Mouse (Mus musculus) ES-Bruce4 (cell line): ENCODE data around the gene Nek9. TPM values are rescaled to one million over a fixed set of nuclear protein-coding genes. Genes with fewer than 3 reads are reported as not detected.
"Not testable (repeated sequence)": the region's sequence is repeated elsewhere in the genome, so short reads cannot be mapped to it uniquely, and the experiment has no call there.

Source experiments
- H3K27ac ChIP-seq: 2 replicates; pipeline ENCODE4 v1.5.1; 2012; ENCODE audit warnings: low read length, inconsistent platforms; ENCODE audit not compliant: insufficient read depth
- H3K27me3 ChIP-seq: 2 replicates; pipeline ENCODE4 v1.6.1; 2012; ENCODE audit warnings: mild to moderate bottlenecking, low read length, inconsistent platforms; ENCODE audit not compliant: control insufficient read depth, poor library complexity, insufficient read depth, severe bottlenecking
- H3K36me3 ChIP-seq: 2 replicates; pipeline ENCODE4 v1.6.1; 2012; ENCODE audit warnings: inconsistent platforms, mild to moderate bottlenecking, low read length, moderate library complexity; ENCODE audit not compliant: control insufficient read depth, poor library complexity, insufficient read depth, severe bottlenecking
- H3K4me1 ChIP-seq: one replicate; pipeline ENCODE4 v1.8.1; 2011; ENCODE audit warnings: low read length; ENCODE audit not compliant: control insufficient read depth, insufficient read depth
- H3K4me3 ChIP-seq: 2 replicates; pipeline ENCODE4 v1.5.1; 2011; ENCODE audit warnings: low read depth, mild to moderate bottlenecking, low read length
- H3K9ac ChIP-seq: 2 replicates; pipeline ENCODE4 v1.6.1; 2012; ENCODE audit warnings: low read depth, mild to moderate bottlenecking, inconsistent platforms; ENCODE audit not compliant: poor library complexity, severe bottlenecking
- H3K9me3 ChIP-seq: replicated peaks from 2 replicates; pipeline ENCODE4 v1.6.1; 2012; ENCODE audit warnings: mild to moderate bottlenecking, low read length, inconsistent platforms; ENCODE audit not compliant: control insufficient read depth, poor library complexity, insufficient read depth, severe bottlenecking
- CTCF ChIP-seq: IDR thresholded peaks from one replicate; pipeline ENCODE4 v1.8.1; 2011; ENCODE audit warnings: low read depth, low read length
- EP300 ChIP-seq: IDR thresholded peaks from 2 replicates; pipeline ENCODE4 v1.6.1; 2011; ENCODE audit warnings: low read depth, low read length; ENCODE audit not compliant: insufficient read depth
- POLR2A ChIP-seq: IDR thresholded peaks from one replicate; pipeline ENCODE4 v1.8.1; 2011; ENCODE audit warnings: low read length; ENCODE audit not compliant: insufficient read depth
- polyA plus RNA-seq: library from polyadenylated mRNA; stranded (reverse); fragments of >200 nt; gene quantifications from 2 replicates; pipeline ENCODE4 v1.2.4, GENCODE M21; 2011; ENCODE audit warnings: low read depth; ENCODE audit not compliant: missing spikeins, insufficient read depth, insufficient read length

The Nek9 gene
- polyA plus RNA-seq, 1 experiment, result 43.2 TPM

DNA sequence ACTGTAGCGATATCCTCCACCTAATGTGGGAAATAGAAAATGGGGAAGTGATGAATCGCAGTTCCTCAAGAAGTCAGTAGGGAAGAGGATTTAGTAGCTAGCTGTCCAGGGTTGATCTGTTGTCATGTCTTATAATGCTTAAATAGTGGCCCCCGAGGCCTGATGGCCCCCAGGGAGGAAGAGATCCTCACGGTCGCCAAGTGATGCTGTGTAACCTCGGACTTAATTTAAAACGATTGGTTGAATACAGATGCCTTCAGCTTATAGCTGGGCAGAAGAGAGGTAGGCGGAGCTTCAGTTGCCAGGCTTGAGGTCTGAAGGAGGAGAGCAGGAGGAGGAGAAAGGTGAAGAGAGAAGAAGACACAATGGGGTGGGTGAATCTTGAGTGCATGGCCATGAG is 54.8 kb downstream of the Nek9 start:
- H3K4me1 ChIP-seq, result no peaks in the 10 kb centered on the region
- no peak overlapping the region for H3K4me3 ChIP-seq
- H3K9me3 ChIP-seq, result no peaks in the 10 kb centered on the region
- TF ChIP-seq EP300, result no peak
- TF ChIP-seq POLR2A, result no peak
- TF ChIP-seq CTCF, result no peak
- H3K36me3 ChIP-seq, result no peaks in the 10 kb centered on the region
- no peaks in the 10 kb centered on the region for H3K27me3 ChIP-seq
- no peak overlapping the region for H3K9ac ChIP-seq
- no peak overlapping the region for H3K27ac ChIP-seq

DNA sequence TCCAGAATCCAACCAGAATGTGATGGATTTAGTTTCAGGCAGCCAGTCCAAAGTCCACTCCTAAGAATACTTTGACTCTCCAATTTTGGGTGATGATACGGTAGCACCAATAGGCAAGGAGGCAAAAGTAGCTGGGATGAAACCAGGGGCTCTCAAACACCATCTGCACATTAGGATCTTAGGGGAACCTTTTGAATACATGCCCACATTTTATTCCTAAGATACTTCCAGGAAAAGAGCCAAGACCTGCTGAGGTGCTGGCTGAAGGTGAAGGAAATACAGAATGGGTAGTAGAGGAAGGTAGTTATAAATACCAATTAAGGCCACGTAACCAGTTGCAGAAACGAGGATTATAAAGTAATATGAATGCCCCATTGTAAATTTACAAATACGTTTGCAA is 57.4 kb downstream of the Nek9 start:
- not testable (repeated sequence) for H3K9me3 ChIP-seq, H3K27me3 ChIP-seq, H3K4me3 ChIP-seq, H3K27ac ChIP-seq, H3K9ac ChIP-seq, H3K36me3 ChIP-seq, H3K4me1 ChIP-seq

DNA sequence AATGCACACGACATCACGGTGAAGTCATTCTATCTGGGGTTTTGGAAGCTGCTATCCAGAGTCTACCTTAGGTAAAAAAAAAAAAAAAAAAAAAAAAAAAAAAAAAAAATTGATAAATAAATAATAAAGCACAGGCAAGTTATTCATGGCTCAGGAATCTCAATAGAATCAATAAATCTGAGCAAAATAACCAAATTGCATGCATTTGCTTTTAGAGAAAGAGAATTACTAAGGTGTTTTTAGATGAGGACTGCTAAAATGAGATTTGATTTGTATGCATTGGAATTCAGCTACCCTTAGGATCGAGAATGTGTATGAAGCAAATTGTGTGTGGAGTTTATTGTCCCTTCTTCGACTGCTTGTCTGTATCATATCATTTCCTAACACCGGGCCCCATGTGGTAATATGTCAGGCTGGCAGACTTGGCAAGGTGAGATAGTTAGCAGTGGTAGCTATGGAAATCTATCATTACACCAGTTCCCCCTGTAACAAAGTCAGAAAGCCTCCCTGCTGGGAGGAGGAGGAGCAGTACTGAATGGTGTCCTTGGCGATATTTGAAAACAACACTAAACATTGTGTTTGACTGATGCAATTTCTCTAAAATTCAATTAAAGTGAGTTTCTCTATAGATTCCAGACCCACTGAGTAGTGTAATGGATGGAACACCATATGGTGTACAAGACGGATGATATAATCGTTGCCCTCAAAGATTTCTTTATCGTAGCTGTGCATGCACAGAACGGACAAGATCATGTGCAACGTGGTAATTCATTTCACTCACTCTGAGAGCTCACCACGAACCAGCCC is 58.1 kb downstream of the Nek9 start:
- no peaks in the 10 kb centered on the region for H3K4me1 ChIP-seq
- no peak overlapping the region for H3K27ac ChIP-seq
- no peak overlapping the region for H3K4me3 ChIP-seq
- no peak overlapping the region for H3K9ac ChIP-seq
- peaks cover 4% of the 10 kb centered on the region; the same call in 1 of the 2 replicates for H3K36me3 ChIP-seq
- no peak for TF ChIP-seq CTCF
- no peak for TF ChIP-seq EP300
- no peak for TF ChIP-seq POLR2A
- no peaks in the 10 kb centered on the region for H3K9me3 ChIP-seq
- no peaks in the 10 kb centered on the region for H3K27me3 ChIP-seq

DNA sequence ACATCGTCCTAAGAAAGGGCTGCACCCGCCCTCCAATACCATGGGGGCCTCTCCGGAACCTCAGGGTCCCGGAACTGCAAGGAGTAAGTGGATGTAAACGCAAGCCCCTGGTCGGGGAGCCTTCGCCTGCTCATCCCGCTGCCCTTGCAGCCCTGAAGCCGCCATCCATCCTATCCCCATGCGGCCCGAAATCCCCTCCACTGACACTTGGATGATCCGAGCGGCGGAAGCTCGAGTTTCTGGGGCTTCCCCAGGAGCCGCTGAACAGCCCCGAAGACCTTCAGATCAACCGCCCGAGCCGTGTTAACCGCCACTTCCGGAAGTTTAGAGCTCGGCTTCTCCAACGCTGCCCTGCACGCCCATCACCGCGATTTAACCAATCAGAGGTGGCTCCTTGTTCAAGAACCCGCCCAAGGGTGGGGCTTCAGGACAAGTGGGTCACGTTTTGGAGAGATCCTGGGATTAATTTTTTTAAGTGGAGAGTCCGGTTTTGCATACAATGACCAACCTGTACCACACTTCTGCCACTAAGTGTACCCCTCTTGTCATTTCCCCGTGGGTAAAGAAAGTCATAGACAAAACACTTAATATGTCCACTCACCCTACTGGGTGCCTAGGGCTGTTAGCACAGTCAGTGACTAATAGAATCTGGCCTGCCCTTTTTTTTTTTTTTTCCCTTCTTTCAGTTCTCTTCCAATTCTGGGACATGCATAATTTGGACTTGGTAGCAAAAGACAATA is 58.9 kb downstream of the Nek9 start:
- Histone ChIP-seq H3K36me3 (peaks cover 4% of the 10 kb centered on the region; the same call in 1 of the 2 replicates), H3K9ac (peak overlapping the region; percentile 83), H3K27ac (no peak overlapping the region), H3K4me1 (no peaks in the 10 kb centered on the region), H3K9me3 (no peaks in the 10 kb centered on the region), H3K4me3 (peak overlapping the region; percentile 93), H3K27me3 (no peaks in the 10 kb centered on the region)
- TF ChIP-seq EP300 (no peak), POLR2A (no peak), CTCF (no peak)

DNA sequence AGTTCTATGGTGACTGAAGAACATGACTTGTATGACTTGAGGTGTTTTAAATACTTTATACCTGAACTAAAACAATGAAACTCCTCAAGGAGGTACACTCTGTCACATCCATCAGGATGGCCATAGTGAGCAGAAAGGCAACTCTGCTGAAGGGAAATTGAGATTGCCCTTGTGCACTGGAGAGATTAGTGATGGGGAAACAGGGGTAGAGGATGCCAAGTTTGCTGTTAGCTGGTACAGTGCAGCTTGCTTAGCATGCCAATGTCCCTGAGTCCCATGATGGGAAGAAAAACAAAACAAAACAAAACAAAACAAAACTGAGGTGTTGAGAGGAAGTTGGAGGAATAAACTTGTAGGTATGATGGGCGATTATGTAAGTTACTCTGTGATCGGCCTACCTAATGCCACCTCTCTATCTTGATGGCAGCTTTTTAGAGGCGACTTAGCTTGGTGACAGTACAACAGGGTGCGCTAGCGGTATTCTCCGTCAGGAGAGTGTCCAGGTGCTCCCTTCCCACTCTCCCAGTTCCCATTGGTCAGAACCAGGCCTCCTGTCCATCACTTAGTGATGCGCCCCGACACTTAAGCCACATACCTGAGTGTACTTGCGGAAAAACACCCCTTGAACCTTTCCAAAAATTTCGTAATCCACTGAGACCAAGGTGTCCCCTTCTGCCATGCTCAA is 59.6 kb downstream of the Nek9 start:
- Histone ChIP-seq H3K4me1 (no peaks in the 10 kb centered on the region), H3K9me3 (no peaks in the 10 kb centered on the region), H3K27ac (no peak overlapping the region), H3K4me3 (peak overlapping the region; percentile 93), H3K27me3 (no peaks in the 10 kb centered on the region), H3K9ac (peak overlapping the region; percentile 83), H3K36me3 (peaks cover 4% of the 10 kb centered on the region)
- TF ChIP-seq EP300 (no peak), POLR2A (no peak), CTCF (no peak)

DNA sequence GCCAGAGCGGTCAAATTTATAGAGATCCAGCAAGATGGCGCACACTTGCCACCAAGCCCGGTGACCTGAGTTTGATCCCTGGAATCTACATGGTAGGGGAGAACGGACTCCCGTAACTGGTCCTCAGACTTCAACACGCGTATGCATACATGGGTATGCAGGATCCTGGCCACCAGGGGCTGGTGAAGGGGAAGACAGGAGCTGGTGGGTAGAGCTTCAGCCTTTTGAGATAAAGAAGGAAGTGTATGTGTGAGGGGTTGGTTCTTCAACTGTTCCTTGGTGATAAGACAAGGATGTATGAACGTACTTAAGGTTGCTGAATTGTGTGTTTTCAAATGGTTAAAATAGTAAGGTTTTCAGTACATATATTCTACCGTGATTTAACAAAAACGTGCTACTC is 60.2 kb downstream of the Nek9 start:
- no peak overlapping the region for H3K4me3 ChIP-seq

More for the DNA sequence above, 60.2 kb downstream of the Nek9 start:
- H3K27me3 ChIP-seq, result no peaks in the 10 kb centered on the region
- no peak overlapping the region for H3K9ac ChIP-seq
- TF ChIP-seq EP300 (no peak), POLR2A (no peak), CTCF (no peak)
- no peak overlapping the region for H3K27ac ChIP-seq
- H3K4me1 ChIP-seq, result no peaks in the 10 kb centered on the region
- H3K36me3 ChIP-seq, result peaks cover 4% of the 10 kb centered on the region
- no peaks in the 10 kb centered on the region for H3K9me3 ChIP-seq
